Comparison of ENCODE assay signal across 33 mouse cellular contexts in genomic region chr5:96130683-96131082, GRCm38 (mm10).
"Had no signal": no experiment of that assay in that cellular context is flagged by ENCODE, and none has a peak within 500 bp of the region (broad histone marks: within the 10 kb centered on the region; RNA-seq: fewer than 3 reads in every experiment).

No protein-coding gene starts in this region.

- H3K27ac ChIP-seq: heart, embryonic 10.5 days; heart, embryonic 13.5 days; heart, embryonic 15.5 days; hindbrain, embryonic 10.5 days; hindbrain, embryonic 12.5 days; hindbrain, embryonic 13.5 days; hindbrain, embryonic 14.5 days; hindbrain, embryonic 15.5 days; hindbrain, postnatal 0 days; intestine, embryonic 15.5 days; layer of hippocampus, adult 2 months; left cerebral cortex, adult 2 months had no signal

- H3K4me3 ChIP-seq: heart, embryonic 10.5 days; heart, embryonic 12.5 days; heart, embryonic 13.5 days; heart, embryonic 15.5 days; hindbrain, embryonic 10.5 days; hindbrain, embryonic 12.5 days; hindbrain, embryonic 13.5 days; hindbrain, embryonic 15.5 days; intestine, embryonic 15.5 days; layer of hippocampus, adult 2 months; left cerebral cortex, adult 2 months had no signal

- H3K27me3 ChIP-seq: heart, embryonic 12.5 days; heart, embryonic 13.5 days; heart, embryonic 15.5 days; hindbrain, embryonic 12.5 days; hindbrain, embryonic 13.5 days; hindbrain, embryonic 15.5 days; intestine, embryonic 15.5 days had no signal

- ATAC-seq: hindbrain, embryonic 16.5 days; hindbrain, postnatal 0 days; inflammation-experienced regulatory T-cells, adult 6 months; intestine, embryonic 15.5 days; intestine, embryonic 16.5 days; intestine, postnatal 0 days had no signal

- H3K4me2 ChIP-seq: heart, embryonic 11.5 days; heart, embryonic 12.5 days; heart, embryonic 13.5 days; heart, embryonic 15.5 days; hindbrain, embryonic 12.5 days; hindbrain, embryonic 13.5 days; hindbrain, embryonic 14.5 days; hindbrain, embryonic 15.5 days; intestine, embryonic 15.5 days had no signal

- H3K4me1 ChIP-seq: heart, embryonic 10.5 days; hindbrain, embryonic 10.5 days; hindbrain, embryonic 12.5 days had no signal

- H3K9me3 ChIP-seq: heart, embryonic 10.5 days; heart, embryonic 12.5 days; heart, embryonic 13.5 days; heart, embryonic 15.5 days; hindbrain, embryonic 10.5 days; hindbrain, embryonic 12.5 days; hindbrain, embryonic 13.5 days; hindbrain, embryonic 15.5 days; intestine, embryonic 15.5 days had no signal

- DNase-seq: heart, postnatal 10 days; heart, postnatal 14 days; heart, postnatal 36 days; heart, postnatal 4 days; kidney, adult 11 months; kidney, adult 18-20 months; kidney, adult 2 months; kidney, adult 8-10 months; kidney, adult 9 months; kidney, postnatal 10 days; kidney, postnatal 14 days; kidney, postnatal 36 days; kidney, postnatal 4 days; layer of hippocampus, adult 9-11 months; layer of hippocampus, postnatal 36 days had no signal

- H3K9ac ChIP-seq: heart, embryonic 12.5 days; heart, embryonic 13.5 days; heart, embryonic 15.5 days; hindbrain, embryonic 12.5 days; hindbrain, embryonic 13.5 days; hindbrain, embryonic 14.5 days; hindbrain, embryonic 15.5 days; intestine, embryonic 15.5 days had no signal

- H3K36me3 ChIP-seq: intestine, embryonic 15.5 days had no signal
